Mouse (Mus musculus) lung, postnatal 25 days (tissue): ENCODE data around the gene Car1.
"Not testable (repeated sequence)": the region's sequence is repeated elsewhere in the genome, so short reads cannot be mapped to it uniquely, and the experiment has no call there.

Experiments
- DNase-seq: peaks from one replicate; pipeline ENCODE4 v3.0.0; 2022; ENCODE audit warnings: low spot score

Gene Car1

GRCm38 (mm10) chr3:14808211-14808610, at the start of gene Car1:
Gene Car1, minus strand, starts transcription at chr3:14808368.
- DNase-seq = no peak

- DNase-seq = no peak
These were observed 49.7 kb upstream of the Car1 start for GRCm38 (mm10) chr3:14857874-14858273.

- DNase-seq = no peak
These were observed 46.3 kb upstream of the Car1 start for GRCm38 (mm10) chr3:14854446-14854845.

GRCm38 (mm10) chr3:14853966-14854365, 45.8 kb upstream of the Car1 start:
- DNase-seq = no peak

GRCm38 (mm10) chr3:14848587-14849254, 40.6 kb upstream of the Car1 start:
- DNase-seq = no peak

- no peak for DNase-seq
These were observed 31.4 kb upstream of the Car1 start for GRCm38 (mm10) chr3:14839466-14840118.

- DNase-seq = no peak
These were observed 30.8 kb upstream of the Car1 start for GRCm38 (mm10) chr3:14838936-14839335.

GRCm38 (mm10) chr3:14832766-14833165, 24.6 kb upstream of the Car1 start:
- DNase-seq = peak; percentile 24

- DNase-seq = no peak
These were observed 23.2 kb upstream of the Car1 start for GRCm38 (mm10) chr3:14831219-14831835.

GRCm38 (mm10) chr3:14828896-14829295, 20.7 kb upstream of the Car1 start:
- DNase-seq = no peak

GRCm38 (mm10) chr3:14819844-14820504, 11.8 kb upstream of the Car1 start:
- no peak for DNase-seq

- DNase-seq = not testable (repeated sequence)
These were observed 7.2 kb upstream of the Car1 start for GRCm38 (mm10) chr3:14815396-14815795.

- DNase-seq = no peak
These were observed 1.5 kb downstream of the Car1 start for GRCm38 (mm10) chr3:14806702-14807101.

- no peak for DNase-seq
These were observed 2.2 kb downstream of the Car1 start for GRCm38 (mm10) chr3:14805962-14806361.

- no peak for DNase-seq
These were observed 3.3 kb downstream of the Car1 start for GRCm38 (mm10) chr3:14804906-14805305.

GRCm38 (mm10) chr3:14797069-14797468, 11.1 kb downstream of the Car1 start:
- DNase-seq = no peak

- no peak for DNase-seq
These were observed 12.7 kb downstream of the Car1 start for GRCm38 (mm10) chr3:14795292-14796020.

- no peak for DNase-seq
These were observed 16.1 kb downstream of the Car1 start for GRCm38 (mm10) chr3:14792032-14792431.

GRCm38 (mm10) chr3:14787607-14788006, 20.6 kb downstream of the Car1 start:
- DNase-seq = no peak

GRCm38 (mm10) chr3:14787136-14787535, 21.0 kb downstream of the Car1 start:
- peak; percentile 2 for DNase-seq

GRCm38 (mm10) chr3:14786551-14787079, 21.6 kb downstream of the Car1 start:
- no peak for DNase-seq

- DNase-seq = no peak
These were observed 22.8 kb downstream of the Car1 start for GRCm38 (mm10) chr3:14785353-14785752.
